Mouse (Mus musculus): ENCODE data around the gene Gramd1b.

DNA sequence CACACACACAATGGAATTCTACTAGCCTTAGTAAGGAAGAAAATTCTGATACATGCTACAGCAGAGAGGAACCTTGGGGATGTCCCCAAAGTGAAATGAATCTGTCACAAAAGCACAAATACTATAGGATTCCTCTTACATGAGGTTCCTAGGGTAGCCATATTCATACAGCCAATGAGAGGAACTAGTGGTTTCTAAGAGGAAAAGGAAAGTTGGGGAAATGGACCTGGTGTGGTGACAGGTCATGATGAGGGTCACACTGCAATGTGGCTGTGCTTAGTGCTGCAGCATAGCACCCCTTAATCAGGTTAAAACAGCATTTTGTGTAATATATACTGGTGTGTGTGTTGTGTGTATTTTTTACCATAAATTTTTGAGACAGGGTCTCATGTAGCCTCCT is 32.6 kb upstream of the Gramd1b start:
- TF ChIP-seq POLR2A (IDR thresholded peaks at IDR 0.05; ENCODE audit: borderline replicate concordance, low read depth, low read length) (no peak), CTCF (IDR thresholded peaks at IDR 0.05; ENCODE audit: low read depth, low read length) (no peak)

Data from bone marrow macrophage, adult 2 months (primary cell).